Mouse (Mus musculus): ENCODE data around the gene Gm8113.
"Not testable (repeated sequence)": the region's sequence is repeated elsewhere in the genome, so short reads cannot be mapped to it uniquely, and the experiment has no call there.

DNA sequence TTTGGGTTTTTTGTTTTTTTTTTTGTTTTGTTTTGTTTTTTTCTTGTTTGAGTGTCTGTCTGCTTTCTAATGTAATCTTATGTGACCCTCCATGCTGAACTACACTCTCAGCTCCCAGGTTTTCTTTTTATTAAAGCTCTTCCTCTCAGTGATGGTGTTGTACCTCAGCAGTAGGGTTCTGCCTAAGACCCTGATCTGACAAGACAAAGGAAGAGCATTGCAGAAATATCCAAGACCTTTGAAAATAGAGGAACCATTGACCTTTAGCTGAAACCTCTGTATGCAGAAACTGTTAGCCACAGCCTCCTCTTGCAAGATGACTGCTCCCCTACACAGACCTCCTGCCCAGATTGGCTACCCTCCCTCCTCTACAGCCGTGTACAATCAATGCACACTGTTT, 39.0 kb upstream of the Gm8113 start:
- TF ChIP-seq CTCF (IDR thresholded peaks at IDR 0.05; ENCODE audit: insufficient read depth, low read length); POLR2A (IDR thresholded peaks at IDR 0.05; ENCODE audit: borderline replicate concordance, extremely low read depth, low read depth, low read length): not testable (repeated sequence)

Measured in lung, adult 2 months (tissue).